Comparison of ENCODE assay signal across 17 mouse cellular contexts in the genomic region with DNA sequence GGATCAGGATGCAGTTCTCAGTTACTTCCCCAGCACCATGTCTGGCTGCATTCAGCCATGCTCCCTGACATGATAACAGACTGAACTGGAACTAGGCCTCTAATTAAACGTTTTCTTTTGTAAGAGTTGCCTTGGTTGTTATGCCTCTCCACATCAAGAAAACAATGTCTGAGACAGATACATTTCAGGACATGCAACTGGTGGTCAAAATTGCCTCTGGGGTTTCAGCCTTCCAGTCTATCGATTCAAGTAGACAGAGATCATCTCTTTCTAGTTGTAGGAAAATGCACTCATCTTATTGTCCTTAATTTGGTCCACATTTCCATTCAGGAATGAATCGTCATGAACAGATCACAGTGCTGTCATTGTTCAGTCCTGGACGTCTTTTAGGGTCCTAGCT.
"Had no signal": no experiment of that assay in that cellular context is flagged by ENCODE, and none has a peak within 500 bp of the region (broad histone marks: within the 10 kb centered on the region; RNA-seq: fewer than 3 reads in every experiment).

No protein-coding gene starts in this region.

- H3K36me3 ChIP-seq: liver, embryonic 12.5 days; midbrain, embryonic 10.5 days; neural tube, embryonic 13.5 days; neural tube, embryonic 15.5 days; stomach, embryonic 15.5 days had no signal

- DNase-seq: lung, adult 18-20 months; lung, embryonic 14.5 days; lung, postnatal 10 days; lung, postnatal 4 days; right cerebral cortex, postnatal 14 days; thymus, adult 2 months; thymus, postnatal 25 days; thymus, postnatal 4 days had no signal

- H3K4me3 ChIP-seq: liver, embryonic 12.5 days; midbrain, embryonic 10.5 days; myocyte; neural tube, embryonic 13.5 days; neural tube, embryonic 15.5 days; stomach, embryonic 15.5 days had no signal

- H3K9ac ChIP-seq: liver, embryonic 12.5 days; liver, embryonic 14.5 days; lung, embryonic 14.5 days; neural tube, embryonic 13.5 days; neural tube, embryonic 15.5 days; stomach, embryonic 15.5 days had no signal

- ATAC-seq: liver, embryonic 12.5 days; midbrain, embryonic 16.5 days had no signal

- H3K27ac ChIP-seq: liver, embryonic 12.5 days; liver, embryonic 14.5 days; midbrain, embryonic 10.5 days; neural tube, embryonic 13.5 days; neural tube, embryonic 15.5 days; stomach, embryonic 15.5 days; stomach, postnatal 0 days had no signal

- H3K4me1 ChIP-seq: liver, embryonic 12.5 days; neural tube, embryonic 13.5 days; neural tube, embryonic 15.5 days; stomach, embryonic 15.5 days had no signal

- H3K27me3 ChIP-seq: liver, embryonic 12.5 days; neural tube, embryonic 13.5 days; neural tube, embryonic 15.5 days; stomach, embryonic 15.5 days had no signal

- H3K4me2 ChIP-seq: liver, embryonic 12.5 days; lung, embryonic 14.5 days; neural tube, embryonic 13.5 days; neural tube, embryonic 15.5 days; stomach, embryonic 15.5 days had no signal

- H3K9me3 ChIP-seq: liver, embryonic 12.5 days; midbrain, embryonic 10.5 days; neural tube, embryonic 13.5 days; neural tube, embryonic 15.5 days; stomach, embryonic 15.5 days had no signal
